Mouse (Mus musculus) left cerebral cortex, postnatal 25 days (tissue): ENCODE data around the gene Arl16. TPM values are rescaled to one million over a fixed set of nuclear protein-coding genes. Genes with fewer than 3 reads are reported as not detected.

Source experiments
- total RNA-seq, 2 experiments: library from RNA; stranded (reverse); gene quantifications; 2 replicates each; pipeline ENCODE4 v1.2.3; 2021

Gene Arl16
- total RNA-seq, 2 experiments from 2014 or later = 56.7 to 58.1 TPM

Other genes starting within 250 kb of the Arl16 start
- 10 to 100 TPM; 16.3 to 21.9 TPM for gene Bahcc1, start 234.7 kb downstream of the Arl16 start, total RNA-seq
- gene Actg1, start 119.1 kb downstream of the Arl16 start, total RNA-seq = 1,000 to 10,000 TPM; 1,262 to 1,272 TPM
- under 1 TPM in 1 of 2 experiments, not detected in 1; 0.21 TPM for gene Fscn2, start 106.1 kb downstream of the Arl16 start, total RNA-seq
- gene Faap100, start 88.8 kb downstream of the Arl16 start, total RNA-seq = 10 to 100 TPM; 15.3 to 16.3 TPM
- 10 to 100 TPM; 67.5 to 71.1 TPM for gene Nploc4, start 29.9 kb downstream of the Arl16 start, total RNA-seq
- 1 to 10 TPM; 2.8 to 5.8 TPM for gene Tspan10, start 25.0 kb downstream of the Arl16 start, total RNA-seq
- gene Pde6g, start 14.1 kb downstream of the Arl16 start, total RNA-seq = under 1 TPM in 1 of 2 experiments, not detected in 1; 0.18 TPM
- gene Oxld1, start 9.5 kb downstream of the Arl16 start, total RNA-seq = 10 to 100 TPM; 12.6 to 15.9 TPM
- gene Ccdc137, start 9.5 kb downstream of the Arl16 start, total RNA-seq = 10 to 100 TPM; 21.5 to 29.0 TPM
- gene Mrpl12, start 17.0 kb upstream of the Arl16 start, total RNA-seq = 10 to 100 TPM; 72.6 to 75.2 TPM
- 10 to 100 TPM; 18.4 to 20.5 TPM for gene Slc25a10, start 24.2 kb upstream of the Arl16 start, total RNA-seq
- not detected for gene Gcgr, start 63.1 kb upstream of the Arl16 start, total RNA-seq
- gene Mcrip1, start 82.1 kb upstream of the Arl16 start, total RNA-seq = 10 to 100 TPM; 88.2 to 93.6 TPM
- not detected for gene Ppp1r27, start 83.5 kb upstream of the Arl16 start, total RNA-seq
- gene P4hb, start 105.6 kb upstream of the Arl16 start, total RNA-seq = 100 to 1,000 TPM; 125 to 127 TPM
- 100 to 1,000 TPM; 340 to 344 TPM for gene Arhgdia, start 114.0 kb upstream of the Arl16 start, total RNA-seq
- 10 to 100 TPM; 59.9 to 61.2 TPM for gene Alyref, start 130.8 kb upstream of the Arl16 start, total RNA-seq
- gene Anapc11, start 130.8 kb upstream of the Arl16 start, total RNA-seq = 10 to 100 TPM; 93.2 to 94.8 TPM
- not detected for gene Npb, start 140.9 kb upstream of the Arl16 start, total RNA-seq
- gene Pcyt2, start 150.3 kb upstream of the Arl16 start, total RNA-seq = 100 to 1,000 TPM; 120 to 141 TPM
- gene Sirt7, start 157.6 kb upstream of the Arl16 start, total RNA-seq = 10 to 100 TPM; 37.8 TPM
- 10 to 100 TPM; 91.5 to 98.4 TPM for gene Mafg, start 166.0 kb upstream of the Arl16 start, total RNA-seq
- gene Pycr1, start 176.2 kb upstream of the Arl16 start, total RNA-seq = 1 to 10 TPM; 1.4 to 2.1 TPM
- gene Myadml2, start 180.6 kb upstream of the Arl16 start, total RNA-seq = 1 to 10 TPM; 7.4 to 8.6 TPM
- gene Notum, start 193.6 kb upstream of the Arl16 start, total RNA-seq = 1 to 10 TPM; 4.1 to 4.7 TPM
- 10 to 100 TPM; 51.2 to 53.1 TPM for gene Aspscr1, start 205.4 kb upstream of the Arl16 start, total RNA-seq
- 10 to 100 TPM; 18.0 to 22.7 TPM for gene Cenpx, start 246.1 kb upstream of the Arl16 start, total RNA-seq
- 10 to 100 TPM; 50.4 to 60.0 TPM for gene Lrrc45, start 246.3 kb upstream of the Arl16 start, total RNA-seq